Mouse (Mus musculus): ENCODE data around the gene Fktn.
"Not testable (repeated sequence)": the region's sequence is repeated elsewhere in the genome, so short reads cannot be mapped to it uniquely, and the experiment has no call there.

Gene Fktn

GRCm38 (mm10) chr4:53772004-53772403, 58.2 kb downstream of the Fktn start:
- no peak for DNase-seq (ENCODE audit: low read depth)

- DNase-seq (ENCODE audit: low read depth), result no peak
These were observed 60.1 kb downstream of the Fktn start for GRCm38 (mm10) chr4:53773911-53774310.

- DNase-seq (ENCODE audit: low read depth), result no peak
These were observed 67.6 kb downstream of the Fktn start for GRCm38 (mm10) chr4:53781396-53781795.

DNA sequence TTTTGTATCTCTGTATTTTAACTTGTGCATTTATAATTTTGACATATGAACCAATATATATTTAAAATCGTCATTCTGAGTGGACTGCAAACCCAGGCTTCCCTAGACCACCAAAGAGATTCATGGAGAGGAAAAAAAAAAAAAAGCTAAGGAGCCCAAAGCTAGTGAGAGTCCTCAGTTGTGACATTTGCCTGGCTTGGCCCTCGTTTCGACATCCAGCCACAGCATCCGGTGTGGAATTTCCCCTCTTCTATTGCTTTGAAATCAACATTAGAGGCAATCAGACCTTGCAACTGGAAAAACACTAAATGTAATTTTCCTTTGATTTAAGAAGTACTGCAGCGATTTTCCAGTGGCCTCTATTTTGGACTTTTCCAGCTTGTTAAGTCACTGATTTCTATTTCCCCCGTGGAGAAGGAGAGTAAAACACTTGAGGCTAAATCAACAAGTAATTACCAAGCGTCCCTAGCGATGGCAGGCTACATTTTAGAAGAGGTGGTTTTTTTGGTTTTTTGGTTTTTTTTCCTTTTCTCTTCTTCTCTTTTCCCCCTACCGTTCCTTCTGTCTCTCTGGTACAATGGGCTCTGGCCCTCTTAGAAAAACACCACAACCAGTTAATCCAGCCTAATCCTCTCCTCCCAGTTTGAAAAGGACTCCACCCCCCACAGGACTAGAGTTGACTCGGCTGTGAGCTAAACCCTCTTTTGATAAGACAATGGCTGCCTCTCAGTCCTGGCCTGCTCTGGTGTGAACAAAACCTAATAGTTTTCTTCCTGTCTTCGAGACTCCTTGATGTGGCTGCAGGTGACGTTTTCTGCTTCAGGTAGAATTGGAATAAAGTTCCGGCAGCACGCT, 68.6 kb downstream of the Fktn start:
- peak; percentile 22 for DNase-seq (ENCODE audit: low read depth)

- DNase-seq (ENCODE audit: low read depth), result no peak
These were observed 72.1 kb downstream of the Fktn start for GRCm38 (mm10) chr4:53785746-53786398.

DNA sequence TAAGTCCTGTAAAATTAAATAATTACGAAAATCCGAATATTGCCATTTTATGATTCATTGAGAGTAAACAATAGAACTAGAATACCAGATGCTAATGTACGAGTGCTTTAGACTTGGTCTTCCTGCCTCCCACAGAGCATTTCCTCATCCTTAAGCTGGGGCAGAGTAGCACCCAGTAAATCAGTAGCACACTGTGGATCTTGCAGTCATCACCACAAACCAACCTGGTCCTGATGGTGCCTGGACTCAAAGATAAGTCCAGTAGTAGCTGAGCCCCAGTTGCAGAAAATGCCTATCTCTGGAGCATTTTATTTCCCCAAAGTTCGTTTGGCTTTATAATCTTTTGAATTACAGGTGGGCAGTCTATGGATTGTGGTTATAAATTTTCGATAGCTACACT, 73.1 kb downstream of the Fktn start:
- DNase-seq (ENCODE audit: low read depth), result no peak

- DNase-seq (ENCODE audit: low read depth), result no peak
These were observed 75.5 kb downstream of the Fktn start for GRCm38 (mm10) chr4:53789346-53789745.

DNA sequence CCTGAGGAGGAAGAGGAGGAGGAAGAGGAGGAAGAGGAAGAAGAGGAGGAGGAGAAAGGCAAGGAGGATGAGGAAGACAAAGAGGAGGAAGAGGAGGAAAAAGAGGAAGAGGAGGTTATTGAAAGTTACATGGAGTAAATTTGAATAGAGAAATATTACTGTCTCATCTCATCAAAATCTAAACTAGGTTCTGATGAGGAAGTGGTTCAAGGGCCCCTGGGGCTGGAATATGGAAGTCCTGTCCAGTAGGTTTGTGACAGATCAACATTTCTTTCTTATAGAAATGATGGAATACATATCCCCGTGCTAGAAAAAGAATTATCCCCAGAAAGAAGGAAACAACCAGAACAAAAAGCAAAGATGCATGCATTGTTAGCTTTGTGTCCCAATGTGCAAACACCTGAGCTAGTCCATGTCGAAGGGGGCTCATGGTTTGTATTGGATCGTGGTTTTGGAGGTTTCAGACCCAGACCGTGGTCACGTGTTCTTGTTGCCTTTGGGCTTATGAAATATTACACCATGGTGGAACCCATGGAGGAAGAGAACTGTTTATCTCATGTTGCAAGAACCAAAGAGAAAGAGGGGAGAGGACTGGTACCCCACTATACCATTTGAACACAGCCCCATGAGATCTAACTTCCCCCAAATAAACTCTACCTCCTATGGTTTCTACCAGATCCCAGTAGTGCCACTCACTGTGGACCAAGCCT, 80.6 kb downstream of the Fktn start:
- DNase-seq (ENCODE audit: low read depth), result peak; percentile 38

DNA sequence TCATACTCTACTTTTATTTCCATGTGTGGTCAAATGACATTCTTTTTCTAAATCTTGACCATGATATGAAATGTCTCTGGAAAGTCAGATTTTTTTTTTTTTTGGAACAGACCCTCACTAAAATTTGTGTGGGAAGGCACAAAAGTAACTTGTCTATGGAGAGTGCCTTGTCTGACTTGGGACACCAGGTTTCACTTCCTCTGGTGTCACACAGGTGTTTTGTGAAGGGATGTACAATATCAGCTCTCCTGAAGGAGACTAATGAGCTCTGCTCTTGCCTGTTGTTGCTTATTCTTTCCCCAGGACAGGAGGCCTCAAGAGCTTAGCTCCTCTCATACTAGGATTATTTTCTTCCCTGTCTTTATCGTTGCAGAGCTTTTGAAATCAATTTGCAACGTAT, 81.3 kb downstream of the Fktn start:
- no peak for DNase-seq (ENCODE audit: low read depth)

DNA sequence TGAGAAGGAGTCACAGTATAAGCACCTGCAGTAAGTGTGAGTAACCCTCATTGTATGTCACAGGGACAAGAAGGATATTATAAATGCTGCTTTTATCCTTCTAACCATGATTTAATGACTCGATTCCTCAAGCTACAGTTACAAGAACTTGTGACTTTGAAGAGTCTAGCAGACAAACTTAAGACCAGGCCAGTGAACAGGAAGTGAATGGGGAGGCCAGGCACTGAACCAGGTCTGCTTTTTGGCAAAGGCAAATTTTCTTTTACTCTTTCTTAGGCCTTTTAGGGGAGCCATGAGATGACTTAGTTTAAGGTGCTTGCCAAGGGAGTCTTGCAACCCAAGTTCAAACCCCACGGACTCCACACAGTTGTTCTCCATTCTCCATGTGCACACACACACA, 81.9 kb downstream of the Fktn start:
- no peak for DNase-seq (ENCODE audit: low read depth)

GRCm38 (mm10) chr4:53796865-53797772, 83.3 kb downstream of the Fktn start:
- no peak for DNase-seq (ENCODE audit: low read depth)

- DNase-seq (ENCODE audit: low read depth), result no peak
These were observed 85.3 kb downstream of the Fktn start for GRCm38 (mm10) chr4:53798896-53799676.

DNA sequence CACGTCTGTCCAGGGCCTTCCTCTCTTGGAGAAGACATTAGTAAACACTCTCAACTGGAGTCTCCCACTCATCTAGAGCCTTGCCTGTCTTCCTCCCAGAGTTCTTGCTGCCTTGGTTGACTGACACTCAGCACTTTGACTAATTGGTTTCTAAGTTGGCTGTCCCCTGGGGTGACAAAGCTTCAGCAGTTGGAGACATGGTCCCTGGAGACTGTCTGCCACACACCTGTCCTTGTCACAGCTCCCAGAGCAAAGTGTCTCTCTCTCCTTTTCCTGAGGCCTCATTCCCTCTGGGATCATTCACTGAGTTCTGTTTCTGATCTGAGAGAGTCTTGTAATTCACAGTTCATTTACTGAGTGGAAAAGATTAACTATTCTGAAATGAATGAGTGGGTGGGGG, 86.0 kb downstream of the Fktn start:
- no peak for DNase-seq (ENCODE audit: low read depth)

- not testable (repeated sequence) for DNase-seq (ENCODE audit: low read depth)
These were observed 89.9 kb downstream of the Fktn start for GRCm38 (mm10) chr4:53803674-53804073.

- not testable (repeated sequence) for DNase-seq (ENCODE audit: low read depth)
These were observed 92.6 kb downstream of the Fktn start for GRCm38 (mm10) chr4:53806428-53806827.

DNA sequence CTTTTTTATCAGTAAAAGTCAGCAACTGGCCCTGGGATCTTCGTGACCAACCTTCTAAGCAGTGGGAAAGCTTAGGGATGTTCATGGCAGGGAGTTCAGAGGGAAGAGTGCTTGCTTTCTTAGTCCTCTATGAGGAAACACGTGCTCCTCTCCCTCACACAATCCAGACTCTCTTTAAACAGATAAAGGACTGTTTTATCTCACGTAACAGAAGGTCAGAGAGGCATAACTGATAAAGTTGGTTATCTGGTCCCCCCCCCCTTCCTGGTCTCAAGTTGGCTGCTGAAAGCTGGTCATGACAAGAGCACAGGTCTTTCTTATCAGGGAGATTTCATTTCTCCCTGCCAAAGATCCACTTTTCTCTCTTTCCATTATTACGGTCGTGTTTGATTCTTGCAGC, 104.5 kb downstream of the Fktn start:
- peak; percentile 33 for DNase-seq (ENCODE audit: low read depth)

GRCm38 (mm10) chr4:53823697-53824096, 109.9 kb downstream of the Fktn start:
- DNase-seq (ENCODE audit: low read depth), result peak; percentile 77

- DNase-seq (ENCODE audit: low read depth), result no peak
These were observed 111.0 kb downstream of the Fktn start for GRCm38 (mm10) chr4:53824831-53825230.

DNA sequence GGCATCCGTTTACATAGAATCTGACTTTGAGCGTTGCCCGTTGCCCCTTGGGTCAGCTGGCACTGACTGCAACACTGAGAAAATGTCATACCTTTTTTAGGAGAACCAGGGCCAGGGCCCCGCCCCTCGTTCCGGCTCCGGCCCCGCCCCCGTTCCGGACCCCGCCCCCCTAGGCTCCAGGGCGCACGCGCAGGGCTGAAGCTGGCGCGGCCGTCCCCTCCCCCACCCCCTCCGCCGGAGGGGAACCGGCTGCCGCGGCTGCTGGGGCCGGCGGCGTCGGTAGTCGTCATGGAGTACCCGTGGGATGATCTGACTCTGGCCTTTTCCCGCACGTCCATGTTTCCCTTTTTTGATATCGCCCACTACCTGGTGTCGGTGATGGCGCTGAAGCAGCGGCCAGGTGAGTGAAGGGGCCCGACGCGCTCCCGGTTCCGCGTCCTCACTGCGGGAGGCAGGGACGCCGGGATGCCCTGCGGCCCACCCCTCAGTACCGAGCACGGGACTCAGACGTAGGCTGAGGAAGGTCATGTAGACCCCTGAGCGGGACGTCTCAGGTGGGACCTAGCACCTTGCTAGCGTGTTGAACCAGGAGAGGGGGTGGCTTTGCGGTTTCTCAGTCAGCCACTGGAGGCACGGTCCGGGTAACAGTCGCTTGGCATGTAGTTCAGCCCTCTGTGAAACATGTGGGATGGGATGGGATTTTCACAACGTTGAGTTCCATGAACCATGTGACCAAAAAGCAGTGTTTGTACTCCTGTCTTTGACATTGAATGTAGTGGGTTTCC, 112.2 kb downstream of the Fktn start, which contains the start of gene Tmem38b:
Tmem38b (plus strand) TSS at position 225 of the 785 bp plus-strand sequence.
- peak; percentile 66 for DNase-seq (ENCODE audit: low read depth)

DNA sequence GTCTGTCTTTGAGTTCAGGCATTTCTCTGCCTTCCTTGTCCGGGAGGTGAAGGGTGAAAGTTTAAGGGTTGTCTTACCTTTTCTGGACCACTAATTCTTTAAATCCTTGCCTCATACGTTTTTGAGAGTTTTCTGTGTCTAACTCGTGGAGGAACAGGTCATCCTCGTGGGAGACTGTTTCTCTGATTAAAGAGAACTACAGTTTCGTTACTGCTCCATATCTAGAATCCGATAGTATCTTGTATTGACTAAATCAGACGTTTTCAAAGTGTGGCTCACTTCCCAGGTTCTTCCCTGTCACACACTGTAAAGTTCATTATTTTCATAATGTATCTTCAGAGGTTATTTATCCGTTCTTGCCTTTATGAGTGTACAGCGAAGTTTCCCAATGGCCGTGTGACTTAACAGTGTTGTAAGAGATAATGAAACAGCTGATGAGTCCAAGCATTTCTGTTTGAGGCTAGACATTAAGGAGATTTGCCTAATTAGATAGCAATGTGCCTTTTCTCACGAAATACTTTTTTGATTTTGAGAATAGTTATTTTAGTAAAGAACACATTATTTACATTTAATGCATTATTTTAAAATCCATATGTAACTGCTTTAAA, 112.9 kb downstream of the Fktn start:
- peak; percentile 56 for DNase-seq (ENCODE audit: low read depth)

Measured in 416B (cell line).